Mouse (Mus musculus) brain, embryonic 14.5 days (tissue): ENCODE measurements around the gene Kcmf1. TPM values are rescaled to one million over a fixed set of nuclear protein-coding genes. Genes with fewer than 3 reads are reported as not detected.
"Not testable (repeated sequence)": the region's sequence is repeated elsewhere in the genome, so short reads cannot be mapped to it uniquely, and the experiment has no call there.

ENCODE experiments used
- DNase-seq: peaks from one replicate; pipeline ENCODE4 v3.0.0-alpha.2; 2011; ENCODE audit warnings: low read depth
- CTCF ChIP-seq: fragments of 200-500 bp; IDR thresholded peaks from 2 replicates; pipeline ENCODE4 v1.5.1; 2012; ENCODE audit warnings: inconsistent platforms, mild to moderate bottlenecking, moderate library complexity, borderline replicate concordance; ENCODE audit not compliant: insufficient read depth, insufficient read length; ENCODE audit errors: extremely low read depth
- POLR2A ChIP-seq: fragments of 200-500 bp; IDR thresholded peaks from 2 replicates; pipeline ENCODE4 v1.6.1; 2012; ENCODE audit warnings: mild to moderate bottlenecking, inconsistent platforms, borderline replicate concordance; ENCODE audit not compliant: poor library complexity, insufficient read depth, insufficient read length, severe bottlenecking; ENCODE audit errors: extremely low read depth
- polyA plus RNA-seq: library from polyadenylated mRNA; depleted of rRNA; stranded (reverse); fragments of >200 nt; gene quantifications from 2 replicates; pipeline ENCODE4 v1.2.3, GENCODE M21; 2012

Gene Kcmf1
- polyA plus RNA-seq, 1 experiment, result 113 TPM

DNA sequence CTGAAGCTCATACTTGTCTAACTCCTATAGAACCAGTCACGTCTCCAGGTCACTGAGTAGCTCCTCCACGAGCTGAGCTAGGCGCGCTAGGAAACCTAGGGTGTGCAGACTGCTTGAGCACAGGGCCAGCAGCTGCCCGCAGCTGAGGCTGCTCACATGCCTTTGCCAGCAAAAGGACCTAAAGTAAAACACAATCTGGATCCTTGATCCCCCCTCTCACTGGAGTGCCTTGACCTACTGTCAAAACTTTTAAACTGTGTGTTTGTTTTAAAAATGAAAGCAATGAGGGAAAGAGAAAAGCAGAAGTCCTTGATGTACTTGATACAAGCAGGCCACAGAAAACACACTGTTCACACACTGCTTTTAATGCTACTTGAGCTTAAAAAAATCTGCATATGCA lies 31.1 kb downstream of the Kcmf1 start:
- peak; percentile 11 for DNase-seq
- TF ChIP-seq CTCF (no peak), POLR2A (no peak)

DNA sequence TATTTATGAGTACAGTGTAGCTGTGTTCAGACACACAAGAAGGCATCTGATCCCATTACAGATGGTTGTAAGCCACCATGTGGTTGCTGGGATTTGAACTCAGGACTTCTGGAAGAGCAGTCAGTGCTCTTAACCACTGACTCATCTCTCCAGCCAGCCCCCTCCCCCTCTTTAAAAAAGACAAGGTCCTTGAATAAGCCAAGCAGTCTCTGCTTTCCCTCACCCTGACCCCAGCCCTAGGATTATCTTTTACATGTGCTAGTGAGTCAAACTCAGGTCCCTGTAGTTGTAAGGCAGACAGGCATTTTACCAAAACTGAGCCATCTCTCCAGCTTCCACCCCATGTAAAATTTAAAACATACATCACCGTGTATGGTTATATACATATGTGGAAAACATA lies 32.0 kb downstream of the Kcmf1 start:
- TF ChIP-seq CTCF (no peak), POLR2A (no peak)
- no peak for DNase-seq

DNA sequence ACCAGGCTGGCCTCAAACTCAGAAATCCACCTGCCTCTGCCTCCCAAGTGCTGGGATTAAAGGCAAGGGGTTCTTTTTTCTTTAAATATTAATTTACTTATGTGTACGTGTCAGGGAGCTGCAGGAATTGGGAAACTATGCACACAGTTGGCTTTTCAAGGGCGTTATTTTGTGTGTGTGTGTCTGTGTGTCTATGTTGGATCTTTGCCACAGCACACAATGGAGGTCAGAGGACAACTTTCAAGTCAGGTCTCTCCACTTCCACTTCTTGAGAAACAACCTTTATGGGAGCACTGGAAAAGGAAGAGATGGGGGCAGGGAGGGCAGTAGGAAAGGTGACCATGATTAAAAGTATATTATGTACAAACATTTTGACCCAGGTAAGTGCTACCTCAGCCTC lies 33.5 kb downstream of the Kcmf1 start:
- no peak for DNase-seq
- TF ChIP-seq CTCF (no peak), POLR2A (no peak)

DNA sequence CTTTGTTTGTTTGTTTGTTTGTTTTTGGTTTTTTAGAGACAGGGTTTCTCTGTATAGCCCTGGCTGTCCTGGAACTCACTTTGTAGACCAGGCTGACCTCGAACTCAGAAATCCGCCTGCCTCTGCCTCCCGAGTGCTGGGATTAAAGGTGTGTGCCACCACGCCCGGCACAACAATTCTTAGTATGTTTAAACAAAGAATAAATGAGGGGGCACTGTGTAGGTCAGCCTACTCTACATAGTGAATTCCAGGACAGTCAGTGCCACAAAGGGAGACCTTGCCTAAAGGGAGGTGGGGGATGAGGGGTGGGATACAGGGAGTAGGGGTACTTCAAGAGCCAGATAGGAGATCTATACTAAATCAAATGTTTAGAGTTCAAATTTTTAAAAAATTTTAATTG lies 37.1 kb downstream of the Kcmf1 start:
- DNase-seq, result not testable (repeated sequence)

DNA sequence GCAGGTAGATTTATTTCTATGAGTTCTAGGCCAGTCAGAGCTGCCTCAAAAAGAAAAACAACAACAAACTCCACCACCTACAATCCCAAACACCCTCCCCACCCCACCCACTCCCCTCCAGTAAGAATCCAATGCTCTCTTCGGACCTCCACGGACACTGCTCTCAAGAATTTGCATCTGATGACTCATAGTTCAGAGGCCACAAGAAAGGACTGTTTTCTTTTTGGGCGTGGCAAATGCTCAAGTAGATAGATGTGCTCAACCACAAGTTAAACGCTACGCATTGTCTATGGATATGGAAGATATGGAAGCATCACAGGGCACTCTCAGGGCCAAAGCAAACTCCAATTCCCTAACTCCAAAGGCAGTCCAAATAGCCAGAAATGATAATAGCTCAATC lies 45.5 kb downstream of the Kcmf1 start:
- DNase-seq, result no peak
- TF ChIP-seq CTCF (no peak), POLR2A (no peak)

DNA sequence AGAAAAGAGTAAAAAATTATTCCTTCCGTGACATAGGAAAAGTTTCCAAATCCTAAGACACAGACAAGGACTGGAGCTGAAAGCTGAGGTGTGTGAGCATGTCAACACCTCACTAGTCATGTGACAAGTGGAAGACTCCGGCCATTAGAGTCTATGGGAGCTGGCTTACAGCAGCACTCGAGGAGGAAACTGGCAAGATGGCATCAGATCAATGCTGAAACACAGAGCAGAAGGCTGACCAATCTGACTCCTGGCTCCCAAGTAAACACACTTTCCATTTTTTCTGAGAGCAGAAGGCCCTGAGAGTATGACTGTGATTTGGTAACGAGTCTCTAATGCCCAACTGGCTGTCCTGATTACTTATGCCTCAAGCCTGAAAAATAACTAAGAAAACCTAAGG lies 47.6 kb downstream of the Kcmf1 start:
- TF ChIP-seq CTCF, result no peak

DNA sequence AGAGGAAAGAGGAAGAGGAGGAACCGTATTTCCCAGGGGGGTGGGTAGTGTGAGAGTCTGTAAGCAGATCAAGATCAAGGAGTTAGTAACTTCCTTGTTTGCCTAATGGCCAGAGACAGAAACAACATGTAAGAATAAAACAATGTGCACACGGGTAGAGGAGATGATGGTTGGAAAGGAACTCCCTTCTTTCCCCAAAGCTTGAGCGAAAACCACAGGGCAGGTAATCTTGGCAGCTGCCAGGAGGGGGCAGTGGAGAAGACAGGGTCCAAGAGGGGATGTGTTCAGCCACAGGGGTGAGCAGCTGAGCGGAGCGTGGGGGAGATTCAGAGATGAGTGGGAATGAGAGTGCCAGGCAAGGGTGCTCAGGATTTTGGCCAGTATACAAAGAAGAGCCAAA lies 48.1 kb downstream of the Kcmf1 start:
- peak; percentile 29 for DNase-seq
- no peak for TF ChIP-seq POLR2A
- peak; percentile 63; the same call in 1 of the 2 replicates for TF ChIP-seq CTCF

More for the DNA sequence above, 47.6 kb downstream of the Kcmf1 start:
- DNase-seq, result no peak

DNA sequence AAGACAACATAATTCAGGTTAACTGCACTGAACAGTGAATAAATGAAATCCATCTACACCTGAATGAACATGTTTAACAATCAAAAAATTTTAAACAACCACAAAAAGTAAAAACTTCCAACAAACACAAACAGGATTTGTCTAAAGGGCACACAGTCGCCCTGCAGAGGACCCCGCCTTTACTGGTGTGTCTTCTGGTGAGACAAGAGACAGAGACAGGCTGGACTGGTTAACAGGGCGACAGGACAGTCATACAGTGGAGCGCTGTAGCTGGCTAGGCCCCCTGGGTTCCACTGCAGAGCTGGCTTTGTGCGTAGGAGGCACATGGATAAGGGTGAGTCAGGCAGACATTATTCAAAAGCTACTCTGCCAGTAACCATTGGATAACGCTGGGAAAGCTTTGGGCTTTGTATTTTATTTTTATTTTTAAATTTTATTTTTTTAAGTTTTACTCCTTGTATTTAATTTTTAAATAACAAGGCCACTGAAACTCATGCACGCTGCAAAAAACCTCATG lies 57.7 kb downstream of the Kcmf1 start:
- TF ChIP-seq CTCF, result no peak
- TF ChIP-seq POLR2A, result no peak

DNA sequence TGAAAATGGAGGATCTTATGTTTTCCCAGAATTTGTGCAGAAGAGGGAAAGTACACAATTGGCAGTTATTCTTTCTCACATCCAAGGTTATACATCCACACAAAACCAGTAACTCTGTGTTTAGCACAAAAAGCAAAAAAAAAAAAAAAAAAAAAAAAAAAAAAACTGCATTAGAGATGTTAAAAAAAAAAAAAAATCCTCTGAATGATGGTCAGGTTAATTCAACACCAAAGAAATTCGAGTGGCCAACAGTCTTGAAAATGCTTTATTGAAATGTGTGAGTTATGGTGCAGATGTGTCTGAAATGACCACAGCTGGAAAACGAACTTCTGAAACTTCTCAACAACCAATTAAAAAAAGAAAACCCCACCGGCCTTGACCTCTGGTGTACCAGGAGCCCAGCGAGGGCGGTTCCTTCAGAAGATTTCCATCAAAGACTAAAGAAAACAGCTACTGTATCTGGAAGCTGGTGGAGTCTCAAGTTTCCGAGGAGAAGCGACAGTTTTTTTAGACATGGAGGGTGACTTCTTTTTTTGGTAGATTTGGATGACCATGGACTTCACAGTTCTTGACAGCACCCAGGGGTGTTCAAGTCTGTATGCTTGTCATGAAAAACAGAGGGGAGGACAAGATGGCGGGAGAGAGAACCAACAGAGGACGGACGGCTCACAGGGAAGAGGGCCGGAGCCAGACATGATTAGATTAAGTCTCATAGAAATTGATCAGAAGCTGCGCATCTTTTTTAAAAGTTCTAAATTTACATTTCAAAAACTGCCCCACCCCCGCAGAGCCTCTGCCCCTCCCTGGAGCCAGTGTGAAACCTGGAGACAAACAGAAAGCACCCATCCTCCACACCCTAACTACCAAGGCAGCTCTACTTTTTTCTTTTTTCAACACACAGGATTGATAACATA lies 58.7 kb downstream of the Kcmf1 start:
- DNase-seq, result no peak
- TF ChIP-seq POLR2A (no peak), CTCF (no peak)

More for the DNA sequence above, 57.7 kb downstream of the Kcmf1 start:
- DNase-seq, result no peak

DNA sequence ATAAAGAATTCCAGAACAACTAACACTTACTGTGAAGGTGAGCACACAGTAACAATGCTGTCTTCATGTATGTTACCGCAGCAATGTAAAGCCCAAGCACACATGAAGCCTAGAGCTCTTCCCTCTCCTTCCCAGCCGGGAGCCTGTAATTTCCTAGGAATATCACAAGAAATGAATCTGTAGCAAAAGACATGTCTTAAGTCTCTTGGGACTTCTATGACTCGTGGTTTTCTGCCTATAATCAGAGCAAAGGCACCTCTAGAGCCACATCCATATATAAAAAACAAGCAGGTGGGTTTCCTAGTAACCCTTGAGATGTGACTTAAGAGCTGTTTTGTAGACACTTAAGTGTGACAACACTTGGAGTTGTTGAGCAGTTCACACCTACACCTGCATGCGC lies 62.0 kb downstream of the Kcmf1 start:
- TF ChIP-seq POLR2A (no peak), CTCF (no peak)
- no peak for DNase-seq

DNA sequence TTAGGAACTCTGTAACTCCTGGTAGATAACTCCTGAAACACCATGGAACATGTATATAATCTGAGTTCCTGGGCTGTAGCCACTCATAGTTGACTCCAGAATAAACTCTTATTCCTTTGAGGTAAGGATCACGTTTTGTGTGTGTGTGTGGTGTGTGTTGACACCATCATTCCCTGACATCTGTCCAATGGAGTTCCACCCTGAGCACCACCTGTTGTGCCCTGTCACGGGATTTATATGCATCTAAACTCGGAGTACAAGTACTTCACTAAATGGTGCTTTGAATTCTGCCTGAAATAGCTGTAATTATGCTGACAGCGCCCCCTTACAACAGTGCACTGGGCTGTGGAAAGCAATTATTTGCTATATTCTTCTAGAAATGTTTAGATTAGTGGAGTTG lies 65.3 kb downstream of the Kcmf1 start:
- peak; percentile 21 for DNase-seq
- no peak for TF ChIP-seq POLR2A
- no peak for TF ChIP-seq CTCF

DNA sequence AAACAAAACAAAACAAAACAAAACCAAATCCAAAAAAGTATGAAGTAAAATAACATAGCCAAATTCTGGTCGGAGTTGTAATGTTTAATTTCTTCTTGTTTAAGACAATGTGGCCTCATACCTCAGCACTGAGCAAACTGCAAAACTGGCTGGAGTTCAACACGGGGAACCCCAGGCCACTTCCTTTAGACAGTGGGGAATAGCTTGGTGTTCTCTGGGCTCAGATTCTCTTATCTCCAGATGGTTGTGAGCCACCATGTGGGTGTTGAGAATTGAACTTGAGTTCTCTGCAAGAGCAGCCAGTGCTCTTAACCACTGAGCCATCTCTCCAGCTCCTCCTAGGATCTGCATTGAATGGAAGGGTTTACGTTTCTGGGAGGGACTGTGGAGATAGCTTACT lies 67.9 kb downstream of the Kcmf1 start:
- no peak for DNase-seq
- TF ChIP-seq CTCF, result no peak
- no peak for TF ChIP-seq POLR2A

DNA sequence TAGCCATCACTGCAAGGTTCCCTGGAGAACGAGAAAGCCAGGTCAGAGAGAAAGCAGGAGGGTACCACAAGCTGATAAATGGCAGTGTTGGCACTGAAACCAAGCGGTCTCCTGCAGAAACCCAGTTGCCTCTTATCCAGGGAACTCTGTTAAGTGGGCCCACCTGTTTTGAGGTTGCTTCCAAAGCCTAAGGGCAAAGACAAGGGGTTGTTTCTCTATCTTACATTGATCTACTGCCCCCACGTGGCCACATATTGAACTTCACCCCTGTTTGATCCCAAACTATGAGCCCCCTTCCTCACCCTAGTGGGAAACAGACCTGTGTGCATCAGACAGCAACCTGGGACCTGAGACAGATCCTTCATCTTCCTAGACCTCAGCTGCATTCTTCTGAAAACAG lies 68.5 kb downstream of the Kcmf1 start:
- TF ChIP-seq POLR2A (no peak), CTCF (peak; percentile 80; the same call in 1 of the 2 replicates)
- DNase-seq, result peak; percentile 76
